Mouse (Mus musculus): Measurements from ENCODE around the gene Gm4952. TPM values are rescaled to one million over a fixed set of nuclear protein-coding genes. Genes with fewer than 3 reads are reported as not detected.
"Not testable (repeated sequence)": the region's sequence is repeated elsewhere in the genome, so short reads cannot be mapped to it uniquely, and the experiment has no call there.

Gm4952 gene
- polyA plus RNA-seq, 1 experiment from 2014 or later, result 0.25 TPM

GRCm38 (mm10) chr19:12608336-12608735 lies 8.6 kb downstream of the Gm4952 start:
- Histone ChIP-seq H3K9me3 (no peaks in the 10 kb centered on the region), H3K36me3 (no peaks in the 10 kb centered on the region)
- ATAC-seq (ENCODE audit: insufficient number of reproducible peaks, insufficient read depth, low FRiP score, low TSS enrichment, low read depth), result no peak

GRCm38 (mm10) chr19:12613646-12614045 lies 13.9 kb downstream of the Gm4952 start:
- Histone ChIP-seq H3K9ac (no peak overlapping the region), H3K4me3 (no peak overlapping the region), H3K4me1 (no peaks in the 10 kb centered on the region), H3K36me3 (no peaks in the 10 kb centered on the region), H3K4me2 (no peak overlapping the region), H3K9me3 (no peaks in the 10 kb centered on the region), H3K27ac (no peak overlapping the region), H3K27me3 (no peaks in the 10 kb centered on the region)
- no peak for ATAC-seq (ENCODE audit: insufficient number of reproducible peaks, insufficient read depth, low FRiP score, low TSS enrichment, low read depth)
- WGBS, result 77% methylated on average over 1 of the region's 1 CpGs

More at GRCm38 (mm10) chr19:12608336-12608735, 8.6 kb downstream of the Gm4952 start:
- H3K27me3 ChIP-seq, result no peaks in the 10 kb centered on the region
- H3K4me1 ChIP-seq, result no peaks in the 10 kb centered on the region
- no peak overlapping the region for H3K9ac ChIP-seq
- no peak overlapping the region for H3K4me3 ChIP-seq
- H3K27ac ChIP-seq, result no peak overlapping the region
- no peak overlapping the region for H3K4me2 ChIP-seq

GRCm38 (mm10) chr19:12633176-12633575 lies 33.4 kb downstream of the Gm4952 start, which contains the start of gene Glyat:
Gene Glyat, plus strand, starts transcription at chr19:12633308.
- Histone ChIP-seq H3K9me3 (no peaks in the 10 kb centered on the region), H3K9ac (no peak within 1 kb of the TSS), H3K36me3 (no peaks in the 10 kb centered on the region), H3K27me3 (no peaks in the 10 kb centered on the region), H3K4me2 (no peak within 1 kb of the TSS), H3K27ac (no peak within 1 kb of the TSS), H3K4me1 (no peaks in the 10 kb centered on the region), H3K4me3 (no peak within 1 kb of the TSS)
- 78% methylated on average over 4 of the region's 4 CpGs for WGBS
- ATAC-seq (ENCODE audit: insufficient number of reproducible peaks, insufficient read depth, low FRiP score, low TSS enrichment, low read depth), result no peak

- no peak overlapping the region for H3K4me2 ChIP-seq
- 82% methylated on average over 3 of the region's 3 CpGs for WGBS
- no peak overlapping the region for H3K4me3 ChIP-seq
- H3K4me1 ChIP-seq, result no peaks in the 10 kb centered on the region
- no peak overlapping the region for H3K27ac ChIP-seq
- ATAC-seq (ENCODE audit: insufficient number of reproducible peaks, insufficient read depth, low FRiP score, low TSS enrichment, low read depth), result no peak
- no peaks in the 10 kb centered on the region for H3K9me3 ChIP-seq
- no peaks in the 10 kb centered on the region for H3K27me3 ChIP-seq
- no peaks in the 10 kb centered on the region for H3K36me3 ChIP-seq
- H3K9ac ChIP-seq, result no peak overlapping the region
Measured at GRCm38 (mm10) chr19:12634259-12634658, 34.5 kb downstream of the Gm4952 start.

GRCm38 (mm10) chr19:12634963-12635362 lies 35.2 kb downstream of the Gm4952 start:
- no peaks in the 10 kb centered on the region for H3K27me3 ChIP-seq
- H3K4me3 ChIP-seq, result no peak overlapping the region
- no peak overlapping the region for H3K27ac ChIP-seq
- H3K4me1 ChIP-seq, result no peaks in the 10 kb centered on the region
- H3K9me3 ChIP-seq, result no peaks in the 10 kb centered on the region
- no peak overlapping the region for H3K4me2 ChIP-seq
- H3K9ac ChIP-seq, result no peak overlapping the region
- 85% methylated on average over 4 of the region's 4 CpGs for WGBS
- H3K36me3 ChIP-seq, result no peaks in the 10 kb centered on the region
- no peak for ATAC-seq (ENCODE audit: insufficient number of reproducible peaks, insufficient read depth, low FRiP score, low TSS enrichment, low read depth)

GRCm38 (mm10) chr19:12636863-12637262 lies 37.1 kb downstream of the Gm4952 start:
- Histone ChIP-seq H3K9me3 (no peaks in the 10 kb centered on the region), H3K27me3 (no peaks in the 10 kb centered on the region), H3K4me3 (no peak overlapping the region), H3K36me3 (no peaks in the 10 kb centered on the region), H3K27ac (no peak overlapping the region), H3K4me1 (no peaks in the 10 kb centered on the region), H3K4me2 (no peak overlapping the region), H3K9ac (no peak overlapping the region)
- WGBS, result 65% methylated on average over 3 of the region's 3 CpGs
- no peak for ATAC-seq (ENCODE audit: insufficient number of reproducible peaks, insufficient read depth, low FRiP score, low TSS enrichment, low read depth)

- Histone ChIP-seq H3K4me2 (no peak overlapping the region), H3K9me3 (no peaks in the 10 kb centered on the region), H3K27me3 (no peaks in the 10 kb centered on the region), H3K4me3 (no peak overlapping the region), H3K27ac (no peak overlapping the region), H3K9ac (no peak overlapping the region), H3K36me3 (no peaks in the 10 kb centered on the region), H3K4me1 (no peaks in the 10 kb centered on the region)
- ATAC-seq (ENCODE audit: insufficient number of reproducible peaks, insufficient read depth, low FRiP score, low TSS enrichment, low read depth), result no peak
- whole genome bisulfite sequencing, result 93% methylated on average over 1 of the region's 1 CpGs
Measured at GRCm38 (mm10) chr19:12638049-12638448, 38.3 kb downstream of the Gm4952 start.

- Histone ChIP-seq H3K9me3 (no peaks in the 10 kb centered on the region), H3K4me1 (no peaks in the 10 kb centered on the region), H3K27ac (no peak overlapping the region), H3K36me3 (no peaks in the 10 kb centered on the region), H3K9ac (no peak overlapping the region), H3K27me3 (no peaks in the 10 kb centered on the region), H3K4me2 (no peak overlapping the region), H3K4me3 (no peak overlapping the region)
- ATAC-seq (ENCODE audit: insufficient number of reproducible peaks, insufficient read depth, low FRiP score, low TSS enrichment, low read depth), result no peak
Measured at GRCm38 (mm10) chr19:12649511-12649910, 49.7 kb downstream of the Gm4952 start.

GRCm38 (mm10) chr19:12666156-12666555 lies 66.4 kb downstream of the Gm4952 start:
- no peak for ATAC-seq (ENCODE audit: insufficient number of reproducible peaks, insufficient read depth, low FRiP score, low TSS enrichment, low read depth)
- 67% methylated on average over 1 of the region's 1 CpGs for WGBS
- H3K27ac ChIP-seq, result no peak overlapping the region

GRCm38 (mm10) chr19:12668601-12669000 lies 68.8 kb downstream of the Gm4952 start:
- H3K9me3 ChIP-seq; H3K9ac ChIP-seq; H3K4me1 ChIP-seq; H3K4me3 ChIP-seq; H3K27ac ChIP-seq; H3K36me3 ChIP-seq; H3K27me3 ChIP-seq; ATAC-seq (ENCODE audit: insufficient number of reproducible peaks, insufficient read depth, low FRiP score, low TSS enrichment, low read depth); H3K4me2 ChIP-seq: not testable (repeated sequence)
- WGBS, result 87% methylated on average over 3 of the region's 3 CpGs

More at GRCm38 (mm10) chr19:12666156-12666555, 66.4 kb downstream of the Gm4952 start:
- Histone ChIP-seq H3K4me2 (no peak overlapping the region), H3K4me3 (no peak overlapping the region), H3K27me3 (no peaks in the 10 kb centered on the region), H3K9ac (no peak overlapping the region), H3K4me1 (no peaks in the 10 kb centered on the region), H3K9me3 (peaks cover 9% of the 10 kb centered on the region), H3K36me3 (no peaks in the 10 kb centered on the region)

- no peak for ATAC-seq (ENCODE audit: insufficient number of reproducible peaks, insufficient read depth, low FRiP score, low TSS enrichment, low read depth)
- H3K36me3 ChIP-seq, result no peaks in the 10 kb centered on the region
- no peak within 1 kb of the TSS for H3K4me2 ChIP-seq
- H3K27ac ChIP-seq, result no peak within 1 kb of the TSS
- H3K9me3 ChIP-seq, result no peaks in the 10 kb centered on the region
- no peak within 1 kb of the TSS for H3K4me3 ChIP-seq
- H3K4me1 ChIP-seq, result no peaks in the 10 kb centered on the region
- H3K27me3 ChIP-seq, result no peaks in the 10 kb centered on the region
- H3K9ac ChIP-seq, result no peak within 1 kb of the TSS
Measured at GRCm38 (mm10) chr19:12670139-12670538, 70.4 kb downstream of the Gm4952 start, which contains the start of gene Olfr1442. Gene Olfr1442, plus strand, starts transcription at chr19:12670439.

GRCm38 (mm10) chr19:12671051-12671450 lies 71.3 kb downstream of the Gm4952 start:
- H3K4me1 ChIP-seq, result no peaks in the 10 kb centered on the region
- no peak for ATAC-seq (ENCODE audit: insufficient number of reproducible peaks, insufficient read depth, low FRiP score, low TSS enrichment, low read depth)
- no peak overlapping the region for H3K9ac ChIP-seq
- H3K9me3 ChIP-seq, result no peaks in the 10 kb centered on the region
- no peaks in the 10 kb centered on the region for H3K27me3 ChIP-seq
- no peak overlapping the region for H3K4me3 ChIP-seq
- H3K27ac ChIP-seq, result no peak overlapping the region
- no peaks in the 10 kb centered on the region for H3K36me3 ChIP-seq
- no peak overlapping the region for H3K4me2 ChIP-seq
- 86% methylated on average over 4 of the region's 4 CpGs for WGBS

GRCm38 (mm10) chr19:12677812-12678211 lies 78.0 kb downstream of the Gm4952 start, which contains the start of gene Olfr1443:
Gene Olfr1443, plus strand, starts transcription at chr19:12678112.
- Histone ChIP-seq H3K9ac (no peak within 1 kb of the TSS), H3K36me3 (no peaks in the 10 kb centered on the region), H3K27ac (no peak within 1 kb of the TSS), H3K4me2 (no peak within 1 kb of the TSS), H3K9me3 (no peaks in the 10 kb centered on the region), H3K4me3 (no peak within 1 kb of the TSS), H3K27me3 (no peaks in the 10 kb centered on the region), H3K4me1 (no peaks in the 10 kb centered on the region)
- 67% methylated on average over 3 of the region's 3 CpGs for WGBS
- no peak for ATAC-seq (ENCODE audit: insufficient number of reproducible peaks, insufficient read depth, low FRiP score, low TSS enrichment, low read depth)
